Mouse (Mus musculus) liver, postnatal 0 days (tissue): ENCODE measurements around the gene Rpl9. TPM values are rescaled to one million over a fixed set of nuclear protein-coding genes. Genes with fewer than 3 reads are reported as not detected.

ENCODE experiments used
- ATAC-seq: fragments of 200-750 bp; cut with Nextera tagmentation; 2 replicates; pipeline ENCODE4 v1.8.0; 2017; ENCODE audit warnings: mild to moderate bottlenecking, moderate library complexity
- DNase-seq: peaks from one replicate; pipeline ENCODE4 v3.0.0-alpha.2; 2016
- H3K27ac ChIP-seq: fragments of 300-500 bp; sonication (generic); 2 replicates; pipeline ENCODE4 v1.5.1; 2014; ENCODE audit warnings: antibody characterized with exemption, moderate library complexity, mild to moderate bottlenecking, low read depth
- H3K27me3 ChIP-seq: fragments of 300-500 bp; sonication (generic); 2 replicates; pipeline ENCODE4 v1.6.1; 2014; ENCODE audit warnings: low read length, control low read depth, mixed read lengths; ENCODE audit not compliant: insufficient read depth
- H3K36me3 ChIP-seq: fragments of 300-500 bp; sonication (generic); replicated peaks from 2 replicates; pipeline ENCODE4 v1.6.1; 2014; ENCODE audit warnings: mild to moderate bottlenecking, control low read depth, low read length, moderate library complexity, mixed read lengths; ENCODE audit not compliant: insufficient read depth
- H3K4me1 ChIP-seq: fragments of 300-500 bp; sonication (generic); 2 replicates; pipeline ENCODE4 v1.6.1; 2014; ENCODE audit warnings: antibody characterized with exemption, mild to moderate bottlenecking, control low read depth; ENCODE audit not compliant: insufficient read depth
- H3K4me2 ChIP-seq: fragments of 300-500 bp; sonication (generic); 2 replicates; pipeline ENCODE4 v1.6.1; 2014; ENCODE audit warnings: low read depth, mild to moderate bottlenecking, low read length, moderate library complexity, mixed read lengths
- H3K4me3 ChIP-seq: fragments of 300-500 bp; sonication (generic); 2 replicates; pipeline ENCODE4 v1.5.1; 2014; ENCODE audit warnings: low read depth, low read length
- H3K9ac ChIP-seq: fragments of 300-500 bp; sonication (generic); replicated peaks from 2 replicates; pipeline ENCODE4 v1.6.1; 2014; ENCODE audit warnings: mild to moderate bottlenecking, moderate library complexity
- H3K9me3 ChIP-seq: fragments of 300-500 bp; sonication (generic); 2 replicates; pipeline ENCODE4 v1.6.1; 2016; ENCODE audit warnings: mild to moderate bottlenecking, control low read depth, low read length, mixed read lengths
- CTCF ChIP-seq: sonication (generic); IDR thresholded peaks from 2 replicates; pipeline ENCODE4 v1.5.1; 2016; ENCODE audit warnings: antibody characterized with exemption, low read depth
- EP300 ChIP-seq: IDR thresholded peaks from 2 replicates; pipeline ENCODE4 v1.6.1; 2016; ENCODE audit warnings: antibody characterized with exemption, low read depth, mild to moderate bottlenecking
- WGBS: fragments of 180-500 bp; shearing (Covaris S2); extraction: QIAGEN DNeasy Blood & Tissue Kit; methylation state at CpG from one replicate; pipeline ENCODE4 v1.1.7; 2014; ENCODE audit not compliant: insufficient replicate concordance; 5-methylcytosine and 5-hydroxymethylcytosine counted together
- polyA plus RNA-seq: library from polyadenylated mRNA; unstranded; fragments of >200 nt; fragmentation: Nextera tagmentation; extraction: Ambion mirVana; gene quantifications from 2 replicates; pipeline ENCODE4 v1.2.1, GENCODE M21; 2015

Rpl9 gene
- polyA plus RNA-seq: 609 and 626 TPM in 2 replicates

GRCm38 (mm10) chr5:65390648-65391644 is at the start of gene Rpl9, which contains the start of gene Lias:
TSS of gene Rpl9 (minus strand) at chr5:65391444.
TSS of gene Lias (plus strand) at chr5:65391497.
- peak; percentile 96 for ATAC-seq
- DNase-seq: peak; percentile 98
- under 1% methylated on average over 83 of the region's 83 CpGs for WGBS
- Histone ChIP-seq H3K9ac (peak within 1 kb of the TSS; percentile 99), H3K27me3 (no peaks in the 10 kb centered on the region), H3K27ac (peak within 1 kb of the TSS; percentile 92), H3K4me2 (peak within 1 kb of the TSS; percentile 87), H3K9me3 (no peaks in the 10 kb centered on the region), H3K4me3 (peak within 1 kb of the TSS; percentile 97), H3K36me3 (peaks cover 45% of the 10 kb centered on the region), H3K4me1 (peaks cover 16% of the 10 kb centered on the region)
- TF ChIP-seq EP300 (no peak), CTCF (no peak)

- H3K9ac ChIP-seq: no peak overlapping the region
- no peak overlapping the region for H3K4me2 ChIP-seq
- ATAC-seq: no peak
- H3K27me3 ChIP-seq: no peaks in the 10 kb centered on the region
- H3K4me1 ChIP-seq: peaks cover 5% of the 10 kb centered on the region
- H3K9me3 ChIP-seq: no peaks in the 10 kb centered on the region
- H3K36me3 ChIP-seq: no peaks in the 10 kb centered on the region
- no peak overlapping the region for H3K4me3 ChIP-seq
- no peak for TF ChIP-seq EP300
- no peak for TF ChIP-seq CTCF
- H3K27ac ChIP-seq: no peak overlapping the region
- DNase-seq: no peak
These were observed 46.8 kb upstream of the Rpl9 start for GRCm38 (mm10) chr5:65438041-65438440.

DNA sequence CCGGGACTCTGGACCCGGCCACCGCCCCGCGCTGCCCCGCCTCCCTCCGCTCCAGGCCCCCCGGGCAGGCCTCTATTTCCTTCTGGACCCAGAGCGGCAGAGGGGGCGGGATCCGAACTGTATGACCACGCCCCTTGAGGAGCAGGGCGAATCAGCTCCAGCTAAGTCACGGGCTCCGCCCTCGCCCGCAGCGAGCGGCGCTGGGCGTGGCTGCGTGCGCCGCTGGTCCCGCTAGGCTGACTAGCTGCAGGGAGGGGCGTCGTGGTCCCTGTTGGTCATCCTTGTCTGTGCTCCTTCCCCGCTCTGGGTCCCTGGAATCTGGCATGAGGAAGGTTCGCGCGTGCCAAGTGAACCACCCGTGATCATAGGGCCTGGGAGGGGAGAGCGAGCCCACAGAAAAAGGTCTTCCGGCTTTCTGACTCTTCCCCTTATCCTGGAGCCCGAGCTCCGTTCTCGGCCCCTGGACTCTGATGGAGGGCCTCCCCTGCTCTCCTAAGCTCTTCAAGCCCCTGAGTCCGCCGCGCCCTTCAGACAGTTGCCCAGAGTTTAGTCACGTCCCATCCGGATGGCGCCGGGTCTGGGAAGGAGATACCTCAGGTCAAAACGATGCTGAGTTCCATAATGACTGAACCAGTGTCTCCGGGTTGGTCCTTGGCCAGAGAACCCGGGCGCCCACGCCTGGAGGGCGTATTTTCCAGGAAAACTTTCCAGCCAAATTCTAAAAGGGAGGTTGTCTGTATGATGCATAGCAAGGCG is 44.7 kb upstream of the Rpl9 start, which contains the start of gene Ugdh:
Gene Ugdh, minus strand, starts transcription at position 144 of the 756 bp plus-strand sequence.
- Histone ChIP-seq H3K36me3 (no peaks in the 10 kb centered on the region), H3K9ac (peak within 1 kb of the TSS; percentile 55), H3K4me3 (peak within 1 kb of the TSS; percentile 89), H3K27me3 (no peaks in the 10 kb centered on the region), H3K9me3 (no peaks in the 10 kb centered on the region), H3K27ac (peak within 1 kb of the TSS; percentile 19), H3K4me1 (peaks cover 5% of the 10 kb centered on the region), H3K4me2 (peak within 1 kb of the TSS; percentile 66)
- 1% methylated on average over 48 of the region's 51 CpGs for WGBS
- TF ChIP-seq CTCF: no peak
- no peak for TF ChIP-seq EP300
- ATAC-seq (peak; percentile 99), DNase-seq (peak; percentile 97)

DNA sequence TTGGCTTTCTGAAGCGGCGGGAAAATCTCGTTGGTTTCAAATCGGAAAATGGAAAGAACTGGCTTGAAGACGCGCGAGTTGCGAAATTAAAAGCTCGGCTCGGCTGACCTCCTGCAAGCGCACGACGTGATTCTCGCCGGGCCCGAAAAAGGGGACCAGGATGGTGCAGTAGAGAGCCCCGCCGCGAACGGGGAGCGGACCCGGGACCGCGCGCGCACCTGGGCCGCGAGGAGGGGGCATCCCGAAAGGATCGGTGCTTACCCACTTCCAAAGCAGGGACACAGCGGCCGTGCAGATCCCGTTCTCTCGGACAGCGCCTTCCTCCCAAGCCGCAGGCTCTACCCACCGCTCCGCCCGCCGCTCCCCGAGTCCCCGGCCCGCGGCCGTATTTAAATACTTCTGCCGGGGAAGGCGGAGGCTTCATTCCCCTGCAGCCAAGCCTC is 44.1 kb upstream of the Rpl9 start:
- Histone ChIP-seq H3K9me3 (no peaks in the 10 kb centered on the region), H3K4me1 (peaks cover 5% of the 10 kb centered on the region), H3K4me3 (peak overlapping the region; percentile 89), H3K27ac (peak overlapping the region; percentile 19), H3K4me2 (peak overlapping the region; percentile 66), H3K9ac (peak overlapping the region; percentile 55), H3K36me3 (no peaks in the 10 kb centered on the region), H3K27me3 (no peaks in the 10 kb centered on the region)
- no peak for TF ChIP-seq EP300
- no peak for TF ChIP-seq CTCF
- DNase-seq: no peak
- WGBS: under 1% methylated on average over 25 of the region's 47 CpGs
- ATAC-seq: peak; percentile 33; the same call in 1 of the 2 replicates

DNA sequence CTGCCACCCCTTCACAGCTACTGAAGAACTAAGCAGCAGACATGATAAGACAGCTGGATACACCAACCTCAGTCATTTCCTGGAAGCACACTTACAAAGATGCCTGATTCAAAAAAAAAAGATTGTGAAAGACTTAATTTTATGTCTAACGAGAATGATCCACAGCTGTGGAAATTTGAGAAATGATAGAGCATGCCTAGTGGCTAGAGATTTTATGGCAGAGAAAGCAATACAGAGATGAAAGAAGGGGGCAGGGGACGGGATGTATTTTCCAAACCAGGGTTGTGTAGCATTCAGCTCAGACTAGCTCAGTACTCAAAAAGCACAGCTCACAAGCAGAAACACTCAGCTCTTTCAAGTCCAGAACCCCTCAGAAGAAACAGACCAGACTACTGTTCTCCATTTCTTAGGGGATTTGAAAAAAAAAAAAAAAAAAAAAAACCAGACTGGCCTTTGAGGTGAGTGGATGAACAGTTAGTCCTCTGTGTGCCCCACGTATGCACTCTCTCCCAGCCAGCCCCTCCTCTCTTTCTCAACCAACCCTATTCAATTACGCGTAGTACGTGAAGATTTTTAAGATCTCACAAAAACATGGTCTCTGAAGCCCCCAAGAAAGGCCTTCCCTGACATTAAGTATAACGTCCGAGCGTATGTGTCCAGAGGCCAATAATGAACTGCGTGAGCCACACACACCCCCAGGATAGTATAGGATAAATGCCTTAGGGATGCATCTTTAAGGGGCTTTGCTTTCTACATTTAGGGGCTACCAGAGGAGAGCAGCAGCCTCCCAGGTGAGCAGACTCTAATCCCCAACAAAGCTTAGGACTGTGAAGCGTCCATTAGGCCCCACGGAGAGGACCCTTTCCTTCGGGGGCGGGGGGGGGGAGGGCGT is 43.5 kb upstream of the Rpl9 start:
- Histone ChIP-seq H3K27ac (peak overlapping the region; percentile 19), H3K36me3 (no peaks in the 10 kb centered on the region), H3K27me3 (no peaks in the 10 kb centered on the region), H3K4me3 (peak overlapping the region; percentile 89), H3K4me2 (peak overlapping the region; percentile 66), H3K4me1 (peaks cover 5% of the 10 kb centered on the region), H3K9ac (peak overlapping the region; percentile 55), H3K9me3 (no peaks in the 10 kb centered on the region)
- ATAC-seq (no peak), DNase-seq (no peak)
- 20% methylated on average over 14 of the region's 15 CpGs for WGBS
- no peak for TF ChIP-seq EP300
- TF ChIP-seq CTCF: no peak
